Mouse (Mus musculus) cerebellum, postnatal 10 days (tissue): ENCODE data around the gene Glrx.

ENCODE experiments used
- DNase-seq, 2 experiments: peaks; one replicate each; pipeline ENCODE4 v3.0.0; 2021; ENCODE audit warnings: mixed read lengths in 2 of 2

The Glrx gene

DNA sequence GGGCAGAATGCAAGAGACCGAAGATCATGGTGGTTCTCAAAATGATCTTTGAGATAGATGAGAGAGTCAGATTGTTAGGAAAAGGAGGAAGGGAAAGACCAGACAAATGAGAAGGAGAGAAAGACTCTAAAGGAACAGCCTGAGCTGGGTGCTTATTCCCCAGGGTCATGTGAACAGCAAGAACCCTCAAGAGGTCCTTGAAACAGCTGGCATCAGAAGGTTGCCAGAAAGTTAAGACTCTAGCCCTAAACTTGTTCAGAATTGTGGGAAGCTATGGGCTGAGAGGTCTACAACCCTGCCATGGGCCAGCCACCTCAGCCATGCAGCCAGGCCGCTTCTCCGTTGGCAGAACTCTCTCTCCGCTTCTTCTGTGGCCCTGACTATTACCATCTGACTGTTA, 1.2 kb upstream of the Glrx start:
- no peak for DNase-seq

GRCm38 (mm10) chr13:75840752-75841285, 1.2 kb downstream of the Glrx start:
- peak; percentile 40 to 48 for DNase-seq

DNA sequence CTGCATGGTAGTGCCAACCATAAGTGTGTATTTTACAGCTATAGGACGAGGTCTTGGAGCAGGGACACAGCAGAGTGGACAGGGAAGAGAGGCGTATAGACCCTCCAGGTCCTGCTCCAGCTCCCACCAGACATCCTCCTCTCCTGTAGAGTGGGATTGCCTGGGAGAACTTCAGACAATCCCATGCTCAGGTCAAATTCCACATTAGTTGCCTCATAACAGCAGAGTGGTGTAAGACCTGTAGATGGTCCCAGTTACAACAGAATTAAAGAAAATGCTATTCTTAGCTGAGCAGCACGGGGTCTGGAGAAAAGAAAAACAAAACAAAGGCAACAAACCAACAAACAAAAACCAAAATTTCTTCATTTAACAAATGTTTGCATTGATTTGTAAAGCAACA, 2.3 kb downstream of the Glrx start:
- DNase-seq = no peak

GRCm38 (mm10) chr13:75843331-75843730, 3.7 kb downstream of the Glrx start:
- DNase-seq = no peak

GRCm38 (mm10) chr13:75843993-75844683, 4.5 kb downstream of the Glrx start:
- peak; percentile 9 to 11 for DNase-seq

GRCm38 (mm10) chr13:75844833-75845518, 5.3 kb downstream of the Glrx start:
- no peak for DNase-seq

DNA sequence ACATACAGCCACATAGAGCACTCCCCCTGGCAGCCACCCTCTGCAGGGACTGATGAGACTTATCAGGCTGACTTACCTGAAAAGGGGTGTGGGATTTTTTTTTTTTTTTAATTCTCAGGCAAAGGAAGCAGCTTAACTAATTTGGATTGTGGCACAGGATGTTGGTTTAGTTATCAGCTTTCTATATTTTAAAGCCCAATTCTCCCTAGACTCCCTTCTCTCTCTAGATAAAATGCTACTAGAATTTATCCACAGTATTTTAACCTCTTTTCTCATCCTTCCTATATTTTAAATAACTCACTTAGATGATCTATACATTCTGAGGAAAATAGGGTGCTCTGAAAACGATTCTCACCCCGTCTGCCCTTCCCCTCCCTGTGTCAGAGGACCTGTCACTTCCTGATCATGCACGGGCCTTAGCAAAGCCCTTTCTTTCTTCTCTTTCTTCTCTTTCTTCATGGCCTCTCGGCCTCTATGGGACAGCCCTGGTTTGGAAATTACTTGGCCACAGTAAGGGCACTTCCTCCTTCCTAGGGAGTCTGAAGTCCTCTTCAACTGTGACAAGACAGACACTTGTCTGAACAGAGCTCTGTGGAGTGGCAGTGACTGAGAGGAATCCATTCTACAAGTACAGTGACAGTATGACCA, 6.0 kb downstream of the Glrx start:
- DNase-seq = no peak

- DNase-seq = no peak
Measured at GRCm38 (mm10) chr13:75847027-75847426, 7.4 kb downstream of the Glrx start.

DNA sequence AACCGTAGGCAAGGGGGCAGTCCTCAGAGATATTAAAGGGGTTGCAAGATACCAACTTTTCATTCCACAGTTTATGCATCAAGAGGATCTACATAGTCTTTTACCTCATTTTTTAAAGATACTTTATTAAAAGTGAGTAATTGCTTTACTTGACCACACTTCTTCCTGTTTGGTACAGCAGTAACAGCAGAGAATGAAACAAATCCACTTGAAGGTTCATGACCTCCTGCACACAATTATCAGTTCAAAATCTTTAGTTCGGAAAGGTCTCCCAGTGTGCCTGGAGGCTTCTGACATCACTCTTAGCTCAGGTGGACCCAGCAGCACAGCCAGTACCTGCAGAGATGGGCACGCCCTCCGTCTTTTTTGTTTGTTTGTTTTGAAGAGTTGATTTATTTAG, 12.4 kb downstream of the Glrx start:
- DNase-seq = no peak

DNA sequence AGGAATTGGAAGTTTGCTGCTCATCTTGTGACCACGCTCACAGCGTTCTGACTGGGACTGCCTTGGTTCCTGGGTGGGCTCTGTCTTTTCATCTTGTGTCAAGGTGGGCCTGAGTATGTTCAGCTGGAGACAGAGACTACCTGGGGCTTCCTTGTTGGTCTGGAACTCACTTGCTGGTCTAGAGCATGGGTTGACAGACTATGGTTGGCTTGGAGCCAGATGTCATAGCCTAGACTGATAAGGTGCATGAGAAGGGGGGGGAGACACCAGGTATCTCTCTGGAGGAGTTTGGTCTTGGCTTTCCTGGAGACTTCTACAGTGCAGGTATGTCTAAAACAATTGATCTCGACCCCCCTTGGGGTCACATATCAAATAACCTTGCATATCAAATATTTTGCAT, 13.4 kb downstream of the Glrx start:
- no peak for DNase-seq

- DNase-seq = no peak
Measured at GRCm38 (mm10) chr13:75859264-75859844, 19.7 kb downstream of the Glrx start.

GRCm38 (mm10) chr13:75865486-75866184, 26.0 kb downstream of the Glrx start:
- no peak for DNase-seq

GRCm38 (mm10) chr13:75867876-75868275, 28.2 kb downstream of the Glrx start:
- no peak for DNase-seq

DNA sequence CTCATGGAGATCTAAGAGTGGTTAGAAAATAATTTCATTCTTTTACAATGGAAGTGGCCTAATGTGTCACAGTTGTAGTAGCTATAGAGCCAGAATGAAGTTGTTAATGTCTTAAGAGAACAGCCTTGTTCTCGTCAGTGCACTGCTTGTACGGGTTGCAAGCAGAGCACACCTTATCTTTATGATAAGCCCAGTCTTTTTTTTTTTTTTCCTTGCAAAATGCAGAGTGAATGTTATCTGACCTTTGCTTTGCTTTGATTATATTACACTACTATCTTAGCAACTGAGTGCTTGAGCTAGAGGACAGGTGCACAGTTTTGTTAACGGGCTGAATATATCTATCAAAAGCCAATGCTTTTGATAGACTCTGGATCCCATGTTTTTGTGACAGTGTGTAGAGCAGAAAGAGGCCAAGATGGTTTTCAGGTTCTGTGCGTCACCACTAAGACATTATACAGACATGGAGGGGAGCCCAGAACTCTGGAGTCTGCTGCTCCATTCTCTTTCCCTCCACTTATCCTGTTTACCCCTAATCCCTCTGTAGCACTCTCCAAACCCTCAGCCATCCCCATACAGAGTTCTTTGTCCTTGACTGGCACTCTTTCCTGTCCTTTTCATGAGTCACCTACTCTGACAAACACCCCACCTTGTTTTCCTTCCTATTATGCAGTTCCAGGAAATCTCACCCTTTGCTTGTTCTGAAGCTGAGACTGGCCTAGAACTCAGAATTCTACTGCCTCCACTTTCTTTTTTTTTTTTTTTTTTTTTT, 35.1 kb downstream of the Glrx start:
- no peak for DNase-seq

- peak; percentile 42 to 66 for DNase-seq
Measured at GRCm38 (mm10) chr13:75876188-75876587, 36.5 kb downstream of the Glrx start.

- no peak for DNase-seq
Measured at GRCm38 (mm10) chr13:75876592-75876991, 36.9 kb downstream of the Glrx start.

DNA sequence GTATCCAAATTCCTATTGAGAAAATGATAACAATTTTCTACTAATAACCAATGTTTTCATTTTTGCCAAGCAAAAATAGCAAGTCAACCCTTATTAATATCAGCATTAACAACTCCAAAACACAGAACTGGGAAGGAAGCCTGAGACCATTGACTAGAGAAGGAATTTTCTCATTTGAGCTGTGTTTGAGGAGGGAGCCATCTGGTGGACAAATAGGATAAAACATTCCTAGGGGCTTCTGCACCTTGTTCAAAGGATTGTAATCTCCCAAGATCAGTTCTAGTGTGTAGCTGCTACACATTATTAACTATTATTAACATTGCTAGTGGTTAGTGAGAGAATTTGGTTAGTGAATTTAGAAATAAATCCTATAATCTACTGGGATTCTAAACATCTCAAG, 38.2 kb downstream of the Glrx start:
- peak; percentile 73 to 82 for DNase-seq

DNA sequence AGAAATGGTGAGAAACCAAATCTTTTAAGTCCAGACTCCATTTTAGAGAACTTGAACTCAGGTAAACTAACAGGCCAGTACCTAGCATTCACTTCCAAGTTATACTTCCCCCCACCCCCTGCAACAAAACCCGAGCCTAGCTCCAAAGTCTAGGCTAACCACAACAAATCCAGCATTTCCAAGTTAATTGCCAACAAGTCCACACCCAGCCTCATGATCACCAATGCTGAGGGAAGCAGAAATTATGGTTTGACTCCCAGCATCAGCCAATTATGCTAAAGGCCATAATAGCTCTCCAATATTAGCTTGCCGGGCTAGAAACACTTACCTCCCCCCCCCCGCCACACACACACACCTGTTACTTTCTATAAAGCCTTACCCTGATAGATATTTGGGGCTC, 40.1 kb downstream of the Glrx start:
- DNase-seq = no peak

DNA sequence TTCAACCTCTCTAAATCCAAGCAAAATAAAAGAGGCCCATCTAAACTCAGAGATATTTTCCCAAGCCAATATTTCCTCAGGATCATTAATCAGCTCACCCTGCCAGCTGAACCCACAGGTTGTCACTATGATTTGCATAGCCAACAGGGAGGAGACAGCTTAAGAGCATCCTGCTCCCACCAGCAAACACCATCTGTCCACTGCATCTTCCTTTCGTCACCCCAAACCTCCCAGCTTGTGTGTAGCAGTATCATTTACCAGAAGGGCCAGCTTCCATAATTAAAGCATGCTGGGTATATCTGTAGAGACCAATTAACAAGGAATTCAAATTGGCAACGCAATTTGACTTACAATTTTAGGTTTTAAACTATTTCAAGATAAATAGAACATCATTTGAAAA, 40.8 kb downstream of the Glrx start:
- peak; percentile 40 to 50 for DNase-seq

DNA sequence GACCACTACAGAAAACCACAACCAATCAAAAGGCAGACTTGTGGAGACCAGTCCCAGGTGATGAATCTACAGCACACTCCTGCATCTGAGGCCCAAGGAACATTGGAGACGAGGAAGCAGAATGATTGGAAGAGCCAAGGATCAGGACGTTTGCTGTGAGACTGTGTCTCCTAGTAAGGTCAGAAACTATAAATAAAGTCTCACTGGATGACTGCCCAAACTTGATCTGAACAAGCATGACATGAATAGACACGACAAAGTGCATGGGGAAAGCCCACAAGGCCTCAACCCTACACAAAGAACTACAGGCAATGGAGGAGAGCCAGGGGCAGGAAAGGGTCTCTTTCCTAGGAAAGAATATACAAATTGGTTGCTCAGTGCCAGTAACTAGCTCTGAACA, 44.1 kb downstream of the Glrx start:
- DNase-seq = no peak

GRCm38 (mm10) chr13:75891868-75892267, 52.2 kb downstream of the Glrx start:
- DNase-seq = no peak

- no peak for DNase-seq
Measured at GRCm38 (mm10) chr13:75892291-75892690, 52.6 kb downstream of the Glrx start.
